Mouse (Mus musculus): ENCODE results near the gene Glud1. TPM values are rescaled to one million over a fixed set of nuclear protein-coding genes. Genes with fewer than 3 reads are reported as not detected.
"Not testable (repeated sequence)": the region's sequence is repeated elsewhere in the genome, so short reads cannot be mapped to it uniquely, and the experiment has no call there.

Gene Glud1
- polyA plus RNA-seq, 1 experiment, result 136 TPM

DNA sequence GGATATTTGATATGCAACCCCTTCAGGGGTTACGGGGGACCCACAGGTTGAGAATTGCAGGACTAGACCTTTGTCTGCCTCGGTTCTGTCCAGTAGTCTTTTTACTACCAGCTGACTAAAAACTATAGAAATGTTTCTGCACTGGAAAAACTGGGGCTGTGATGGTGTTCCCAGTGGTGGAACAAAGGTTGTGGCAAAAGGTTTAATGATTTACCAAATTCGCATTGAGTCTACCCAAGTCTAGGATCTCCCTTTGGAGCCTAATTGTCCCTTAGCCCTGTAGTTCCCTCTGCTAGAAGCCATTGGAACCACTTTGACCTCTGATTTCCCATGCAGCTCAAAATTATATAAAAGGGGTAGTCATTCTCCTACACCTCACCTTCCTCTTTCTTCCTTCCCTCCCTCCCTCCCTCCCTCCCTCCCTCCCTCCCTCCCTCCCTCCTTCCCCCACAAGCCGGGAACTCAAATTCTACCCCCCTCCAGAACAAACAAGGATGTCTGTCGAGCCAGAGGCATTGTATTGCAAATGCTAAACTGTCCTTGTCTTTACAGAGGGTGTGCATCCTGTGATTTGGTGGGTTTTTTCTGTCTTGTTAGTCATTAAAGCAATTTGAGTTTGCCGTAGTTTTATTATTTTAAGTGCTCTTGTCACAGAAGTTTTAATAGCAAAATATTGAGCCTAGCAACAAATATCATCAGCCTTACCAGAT is 2.0 kb downstream of the Glud1 start:
- peak overlapping the region; percentile 20 for H3ac ChIP-seq (ENCODE audit: control insufficient read depth, insufficient read length, low read depth)
- H3K79me3 ChIP-seq (ENCODE audit: low read depth), result peaks cover 62% of the 10 kb centered on the region
- peaks cover 72% of the 10 kb centered on the region for H3K79me2 ChIP-seq (ENCODE audit: control insufficient read depth, insufficient read depth)
- peak overlapping the region; percentile 64 for H3K4me3 ChIP-seq (ENCODE audit: insufficient read depth, poor library complexity, severe bottlenecking)
- no peaks in the 10 kb centered on the region for H3K27me3 ChIP-seq (ENCODE audit: control insufficient read depth, insufficient read depth, insufficient read length)
- no peak for TF ChIP-seq FOSL1 (IDR thresholded peaks at IDR 0.05; ENCODE audit: insufficient read depth, low read length, poor library complexity, severe bottlenecking)
- TF ChIP-seq MYOG (IDR thresholded peaks at IDR 0.05; ENCODE audit: control insufficient read depth, extremely low read depth, insufficient read length), result no peak
- TF ChIP-seq MAX (IDR thresholded peaks at IDR 0.05), result no peak
- TF ChIP-seq USF1 (IDR thresholded peaks at IDR 0.05; ENCODE audit: low read depth), result no peak
- TF ChIP-seq MYOD1 (IDR thresholded peaks at IDR 0.05; ENCODE audit: control insufficient read depth, insufficient read length, low read depth), result no peak
- TF ChIP-seq CTCF (IDR thresholded peaks at IDR 0.05; ENCODE audit: control insufficient read depth, insufficient read depth, insufficient read length), result no peak
- no peak for TF ChIP-seq CEBPB (IDR thresholded peaks at IDR 0.05; ENCODE audit: low read depth)
- peaks cover 14% of the 10 kb centered on the region for H3K36me3 ChIP-seq (ENCODE audit: control insufficient read depth, insufficient read depth)

DNA sequence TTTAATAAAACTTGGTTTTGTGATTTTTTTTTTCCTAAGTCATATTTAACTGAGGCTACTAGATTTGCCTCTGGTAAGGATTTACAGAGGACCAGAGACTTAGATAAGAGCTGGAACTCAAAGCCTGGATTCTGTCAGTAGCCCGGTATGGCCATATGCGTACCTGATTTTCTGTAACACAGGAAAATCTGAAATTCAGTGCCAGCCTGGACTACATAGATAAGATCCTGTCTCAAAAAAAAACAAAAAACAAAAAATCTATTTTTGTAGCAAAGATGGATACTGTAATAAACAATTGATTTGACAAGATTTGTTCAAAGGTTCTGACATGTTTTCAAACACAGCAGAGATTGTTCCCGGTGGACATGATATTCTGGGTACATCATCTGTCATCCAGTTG is 3.1 kb downstream of the Glud1 start:
- Histone ChIP-seq H3K27me3 (ENCODE audit: control insufficient read depth, insufficient read depth, insufficient read length) (no peaks in the 10 kb centered on the region), H3K36me3 (ENCODE audit: control insufficient read depth, insufficient read depth) (peaks cover 25% of the 10 kb centered on the region), H3K79me2 (ENCODE audit: control insufficient read depth, insufficient read depth) (peaks cover 83% of the 10 kb centered on the region), H3K4me3 (ENCODE audit: insufficient read depth, poor library complexity, severe bottlenecking) (no peak overlapping the region), H3ac (ENCODE audit: control insufficient read depth, insufficient read length, low read depth) (no peak overlapping the region), H3K79me3 (ENCODE audit: low read depth) (peaks cover 71% of the 10 kb centered on the region)
- TF ChIP-seq MYOG (IDR thresholded peaks at IDR 0.05; ENCODE audit: control insufficient read depth, extremely low read depth, insufficient read length), result no peak
- TF ChIP-seq MAX (IDR thresholded peaks at IDR 0.05), result no peak
- no peak for TF ChIP-seq CTCF (IDR thresholded peaks at IDR 0.05; ENCODE audit: control insufficient read depth, insufficient read depth, insufficient read length)
- no peak for TF ChIP-seq CEBPB (IDR thresholded peaks at IDR 0.05; ENCODE audit: low read depth)
- no peak for TF ChIP-seq MYOD1 (IDR thresholded peaks at IDR 0.05; ENCODE audit: control insufficient read depth, insufficient read length, low read depth)
- no peak for TF ChIP-seq FOSL1 (IDR thresholded peaks at IDR 0.05; ENCODE audit: insufficient read depth, low read length, poor library complexity, severe bottlenecking)
- no peak for TF ChIP-seq USF1 (IDR thresholded peaks at IDR 0.05; ENCODE audit: low read depth)

DNA sequence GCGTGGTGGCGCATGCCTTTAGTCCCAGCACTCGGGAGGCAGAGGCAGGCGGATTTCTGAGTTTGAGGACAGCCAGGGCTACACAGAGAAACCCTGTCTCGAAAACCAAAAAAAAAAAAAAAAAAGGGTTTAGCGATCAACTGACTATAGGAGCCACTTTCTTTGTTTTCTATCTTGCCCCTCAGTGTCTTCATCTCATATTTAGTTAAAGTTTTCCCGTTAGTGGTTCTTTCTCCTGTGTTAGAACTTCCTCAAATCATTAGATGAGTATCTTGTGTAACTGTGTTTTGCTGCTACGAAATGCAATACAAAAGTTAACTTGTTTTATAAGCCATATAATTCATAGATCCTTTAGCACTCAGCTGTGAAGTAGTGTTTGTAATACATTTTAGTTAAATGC is 3.9 kb downstream of the Glud1 start:
- peaks cover 31% of the 10 kb centered on the region for H3K36me3 ChIP-seq (ENCODE audit: control insufficient read depth, insufficient read depth)
- not testable (repeated sequence) for H3K27me3 ChIP-seq (ENCODE audit: control insufficient read depth, insufficient read depth, insufficient read length); H3ac ChIP-seq (ENCODE audit: control insufficient read depth, insufficient read length, low read depth); H3K4me3 ChIP-seq (ENCODE audit: insufficient read depth, poor library complexity, severe bottlenecking)
- H3K79me3 ChIP-seq (ENCODE audit: low read depth), result peaks cover 79% of the 10 kb centered on the region
- peaks cover 91% of the 10 kb centered on the region for H3K79me2 ChIP-seq (ENCODE audit: control insufficient read depth, insufficient read depth)

DNA sequence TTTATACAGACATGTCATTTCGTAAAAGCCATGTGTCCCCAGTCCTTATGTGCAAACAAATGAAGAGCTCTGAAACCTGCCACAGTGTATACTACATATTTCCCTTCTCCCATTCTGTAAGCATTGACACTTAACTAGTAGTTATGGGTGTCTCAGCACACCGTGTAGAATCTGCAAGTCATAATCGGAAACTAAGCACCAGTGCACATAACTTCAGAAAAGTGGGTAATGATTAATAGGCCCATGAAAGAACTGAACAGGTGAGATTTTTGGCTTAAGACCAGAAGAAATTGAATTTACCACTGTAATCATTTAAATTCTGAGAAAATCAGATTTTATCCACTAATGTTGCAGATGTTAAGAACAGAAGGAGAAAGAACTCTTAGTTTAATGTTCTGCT is 4.3 kb downstream of the Glud1 start:
- Histone ChIP-seq H3ac (ENCODE audit: control insufficient read depth, insufficient read length, low read depth) (no peak overlapping the region), H3K4me3 (ENCODE audit: insufficient read depth, poor library complexity, severe bottlenecking) (no peak overlapping the region), H3K79me3 (ENCODE audit: low read depth) (peaks cover 83% of the 10 kb centered on the region), H3K79me2 (ENCODE audit: control insufficient read depth, insufficient read depth) (peaks cover 93% of the 10 kb centered on the region), H3K27me3 (ENCODE audit: control insufficient read depth, insufficient read depth, insufficient read length) (no peaks in the 10 kb centered on the region), H3K36me3 (ENCODE audit: control insufficient read depth, insufficient read depth) (peaks cover 35% of the 10 kb centered on the region)
- TF ChIP-seq USF1 (IDR thresholded peaks at IDR 0.05; ENCODE audit: low read depth), result no peak
- TF ChIP-seq CTCF (IDR thresholded peaks at IDR 0.05; ENCODE audit: control insufficient read depth, insufficient read depth, insufficient read length), result no peak
- TF ChIP-seq MYOG (IDR thresholded peaks at IDR 0.05; ENCODE audit: control insufficient read depth, extremely low read depth, insufficient read length), result no peak
- no peak for TF ChIP-seq MAX (IDR thresholded peaks at IDR 0.05)
- TF ChIP-seq MYOD1 (IDR thresholded peaks at IDR 0.05; ENCODE audit: control insufficient read depth, insufficient read length, low read depth), result no peak
- no peak for TF ChIP-seq FOSL1 (IDR thresholded peaks at IDR 0.05; ENCODE audit: insufficient read depth, low read length, poor library complexity, severe bottlenecking)
- TF ChIP-seq CEBPB (IDR thresholded peaks at IDR 0.05; ENCODE audit: low read depth), result no peak

DNA sequence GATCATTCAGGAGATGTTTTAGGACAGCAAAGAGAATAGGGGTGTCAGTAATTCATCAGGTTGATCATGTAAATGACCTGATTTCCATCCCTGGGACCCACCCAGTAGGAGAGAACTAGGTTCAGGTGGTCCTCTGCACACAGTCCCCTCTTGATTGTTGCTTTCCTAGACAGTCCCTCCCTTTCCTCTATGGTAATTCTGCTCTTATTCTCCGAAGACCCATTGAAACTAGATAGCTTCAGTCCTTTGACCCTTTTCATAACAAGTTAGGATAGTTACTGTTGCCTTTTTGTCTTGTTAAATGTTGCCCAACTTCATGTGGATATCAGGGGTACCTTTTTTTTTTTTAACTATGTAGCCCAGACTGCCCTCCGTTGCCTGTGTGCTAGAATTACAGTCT is 5.8 kb downstream of the Glud1 start:
- Histone ChIP-seq H3K79me2 (ENCODE audit: control insufficient read depth, insufficient read depth) (peaks cover 100% of the 10 kb centered on the region), H3ac (ENCODE audit: control insufficient read depth, insufficient read length, low read depth) (no peak overlapping the region), H3K79me3 (ENCODE audit: low read depth) (peaks cover 84% of the 10 kb centered on the region), H3K27me3 (ENCODE audit: control insufficient read depth, insufficient read depth, insufficient read length) (no peaks in the 10 kb centered on the region), H3K36me3 (ENCODE audit: control insufficient read depth, insufficient read depth) (peaks cover 51% of the 10 kb centered on the region), H3K4me3 (ENCODE audit: insufficient read depth, poor library complexity, severe bottlenecking) (no peak overlapping the region)
- TF ChIP-seq MYOG (IDR thresholded peaks at IDR 0.05; ENCODE audit: control insufficient read depth, extremely low read depth, insufficient read length) (no peak), USF1 (IDR thresholded peaks at IDR 0.05; ENCODE audit: low read depth) (no peak), CEBPB (IDR thresholded peaks at IDR 0.05; ENCODE audit: low read depth) (no peak), CTCF (IDR thresholded peaks at IDR 0.05; ENCODE audit: control insufficient read depth, insufficient read depth, insufficient read length) (no peak), FOSL1 (IDR thresholded peaks at IDR 0.05; ENCODE audit: insufficient read depth, low read length, poor library complexity, severe bottlenecking) (no peak), MYOD1 (IDR thresholded peaks at IDR 0.05; ENCODE audit: control insufficient read depth, insufficient read length, low read depth) (no peak), MAX (IDR thresholded peaks at IDR 0.05) (no peak)

DNA sequence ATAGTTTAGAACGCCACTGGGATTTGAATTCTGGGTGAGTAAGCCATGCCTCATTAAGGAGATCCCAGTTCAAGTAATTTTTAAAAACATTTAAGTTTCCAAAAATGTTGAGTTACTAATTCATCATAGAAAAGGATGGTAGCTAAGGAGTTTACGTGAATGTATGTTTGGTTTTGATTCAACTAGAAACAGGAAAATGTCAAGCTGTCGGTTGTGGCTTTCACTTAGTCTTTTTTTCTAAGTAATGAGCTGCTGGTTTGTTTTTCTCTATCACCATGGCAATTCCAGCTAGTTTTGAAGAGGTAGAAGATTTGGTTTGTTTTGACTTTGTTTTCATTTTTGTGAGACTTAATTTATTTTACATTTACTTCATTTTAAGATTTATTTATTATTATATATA is 6.9 kb downstream of the Glud1 start:
- H3K27me3 ChIP-seq (ENCODE audit: control insufficient read depth, insufficient read depth, insufficient read length), result no peaks in the 10 kb centered on the region
- no peak overlapping the region for H3K4me3 ChIP-seq (ENCODE audit: insufficient read depth, poor library complexity, severe bottlenecking)
- peaks cover 56% of the 10 kb centered on the region for H3K36me3 ChIP-seq (ENCODE audit: control insufficient read depth, insufficient read depth)
- no peak overlapping the region for H3ac ChIP-seq (ENCODE audit: control insufficient read depth, insufficient read length, low read depth)
- peaks cover 94% of the 10 kb centered on the region for H3K79me2 ChIP-seq (ENCODE audit: control insufficient read depth, insufficient read depth)
- TF ChIP-seq MYOD1 (IDR thresholded peaks at IDR 0.05; ENCODE audit: control insufficient read depth, insufficient read length, low read depth) (no peak), CTCF (IDR thresholded peaks at IDR 0.05; ENCODE audit: control insufficient read depth, insufficient read depth, insufficient read length) (no peak), FOSL1 (IDR thresholded peaks at IDR 0.05; ENCODE audit: insufficient read depth, low read length, poor library complexity, severe bottlenecking) (no peak), MAX (IDR thresholded peaks at IDR 0.05) (no peak), MYOG (IDR thresholded peaks at IDR 0.05; ENCODE audit: control insufficient read depth, extremely low read depth, insufficient read length) (no peak), USF1 (IDR thresholded peaks at IDR 0.05; ENCODE audit: low read depth) (no peak), CEBPB (IDR thresholded peaks at IDR 0.05; ENCODE audit: low read depth) (no peak)
- peaks cover 73% of the 10 kb centered on the region for H3K79me3 ChIP-seq (ENCODE audit: low read depth)
